Mouse (Mus musculus) gastrocnemius, adult 2 months (tissue): ENCODE measurements at regions not wholly inside any gene's neighbourhood (a gene's known extent, or its start where the extent isn't known, plus 50 kb on each side); places are given as distances from the start of the nearest gene placed in this dataset.

ENCODE experiments used
- DNase-seq: peaks from one replicate; pipeline ENCODE4 v3.0.0; 2022
- H3K27ac ChIP-seq: fragments of 200-600 bp; 2 replicates; pipeline ENCODE4 v1.8.1; 2022; ENCODE audit warnings: mild to moderate bottlenecking
- H3K4me3 ChIP-seq: fragments of 200-600 bp; 2 replicates; pipeline ENCODE4 v1.8.1; 2022; ENCODE audit warnings: mild to moderate bottlenecking, moderate library complexity
- CTCF ChIP-seq: fragments of 200-600 bp; IDR thresholded peaks from 2 replicates; pipeline ENCODE4 v1.8.1; 2022; ENCODE audit warnings: antibody characterized with exemption, mild to moderate bottlenecking, moderate library complexity
- intact Hi-C: fragments of 180-260 bp; cut with DNase I; formaldehyde crosslinking; loops from one replicate; pipeline ENCODE4 v1.15.1; 2025

DNA sequence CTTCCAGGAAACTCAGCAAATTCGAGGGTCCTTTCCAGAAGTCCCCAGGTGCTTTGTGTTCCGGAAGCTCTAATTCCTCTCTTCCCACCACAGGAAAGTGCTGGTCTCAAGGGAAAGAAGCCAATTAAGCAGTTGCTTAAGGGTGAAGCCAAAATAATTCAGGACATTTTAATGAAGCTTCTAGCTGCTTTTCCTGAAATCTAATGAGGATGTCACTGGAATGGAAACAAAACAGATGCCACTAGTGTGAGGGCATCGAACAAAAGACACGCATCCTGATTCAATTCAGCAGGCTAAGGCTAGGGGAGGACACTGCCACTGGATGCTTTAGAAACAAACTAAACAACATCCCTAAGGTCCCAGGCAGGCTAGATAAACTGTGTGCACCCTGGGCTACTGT lies 245.3 kb downstream of the Rnf152 start:
- H3K4me3 ChIP-seq, result no peak overlapping the region
- H3K27ac ChIP-seq, result no peak overlapping the region
- intact Hi-C loops, result no loop called here
- DNase-seq, result no peak
- no peak for TF ChIP-seq CTCF

- intact Hi-C loops, result no loop called here
- no peak overlapping the region for H3K27ac ChIP-seq
- DNase-seq, result no peak
- no peak overlapping the region for H3K4me3 ChIP-seq
- TF ChIP-seq CTCF, result no peak
Observed at GRCm38 (mm10) chr1:105110581-105111210, 245.8 kb downstream of the Rnf152 start.

- Histone ChIP-seq H3K27ac (no peak overlapping the region), H3K4me3 (no peak overlapping the region)
- DNase-seq, result no peak
- intact Hi-C loops, result no loop called here
- no peak for TF ChIP-seq CTCF
Observed at GRCm38 (mm10) chr1:105107836-105108235, 248.7 kb downstream of the Rnf152 start.

DNA sequence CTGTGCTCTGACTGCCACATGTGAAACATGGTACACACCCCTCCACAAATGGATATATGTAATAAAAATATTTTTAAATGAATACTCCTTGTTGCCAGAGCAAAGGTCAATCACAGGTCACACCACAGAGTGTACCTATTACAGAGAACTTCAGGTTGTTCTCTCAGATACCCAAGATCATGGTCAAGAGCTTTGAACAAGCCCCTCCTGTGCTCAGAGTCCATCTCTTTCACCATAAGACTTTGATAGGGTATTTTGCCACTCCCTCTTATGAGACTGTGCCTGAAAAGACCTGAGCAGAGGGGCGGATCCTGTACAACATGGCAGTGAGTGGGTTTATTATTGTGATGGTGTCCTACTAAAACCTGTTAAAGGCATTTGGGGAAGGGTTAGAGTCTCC lies 249.3 kb downstream of the Rnf152 start:
- H3K27ac ChIP-seq, result no peak overlapping the region
- TF ChIP-seq CTCF, result no peak
- intact Hi-C loops, result no loop called here
- no peak overlapping the region for H3K4me3 ChIP-seq
- DNase-seq, result no peak

- no peak for DNase-seq
- intact Hi-C loops, result no loop called here
- no peak overlapping the region for H3K27ac ChIP-seq
- no peak for TF ChIP-seq CTCF
- H3K4me3 ChIP-seq, result no peak overlapping the region
Observed at GRCm38 (mm10) chr1:105105211-105105610, 251.3 kb downstream of the Rnf152 start.

- no peak for DNase-seq
- Histone ChIP-seq H3K4me3 (no peak overlapping the region), H3K27ac (no peak overlapping the region)
- TF ChIP-seq CTCF, result no peak
- intact Hi-C loops, result loop anchor here (10.0 kb wide), 1 partner anchor 270 kb away; no protein-coding TSS in a partner anchor
Observed at GRCm38 (mm10) chr1:105095091-105095490, 261.4 kb downstream of the Rnf152 start.

DNA sequence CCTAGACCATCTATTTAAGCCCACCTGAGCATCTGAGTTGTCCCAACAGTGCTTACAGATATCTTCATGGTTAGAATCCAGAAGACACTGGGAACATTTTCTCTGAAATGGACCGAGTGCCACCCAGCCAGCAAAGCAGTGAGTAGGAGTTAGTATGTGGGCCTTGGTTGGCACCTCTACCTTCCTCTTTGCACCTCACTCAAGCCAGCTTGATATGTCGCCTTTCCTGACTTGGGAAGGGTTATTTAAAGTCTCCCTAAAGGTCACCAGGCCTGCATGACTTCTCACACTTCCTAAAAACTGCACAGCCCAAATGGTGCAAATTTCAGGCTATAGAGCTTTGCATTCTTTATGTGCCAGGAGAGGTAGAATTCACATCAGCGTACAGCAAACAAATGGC lies 262.0 kb downstream of the Rnf152 start:
- Histone ChIP-seq H3K27ac (no peak overlapping the region), H3K4me3 (no peak overlapping the region)
- no peak for TF ChIP-seq CTCF
- intact Hi-C loops, result loop anchor here (10.0 kb wide), 1 partner anchor 270 kb away; no protein-coding TSS in a partner anchor
- DNase-seq, result no peak

DNA sequence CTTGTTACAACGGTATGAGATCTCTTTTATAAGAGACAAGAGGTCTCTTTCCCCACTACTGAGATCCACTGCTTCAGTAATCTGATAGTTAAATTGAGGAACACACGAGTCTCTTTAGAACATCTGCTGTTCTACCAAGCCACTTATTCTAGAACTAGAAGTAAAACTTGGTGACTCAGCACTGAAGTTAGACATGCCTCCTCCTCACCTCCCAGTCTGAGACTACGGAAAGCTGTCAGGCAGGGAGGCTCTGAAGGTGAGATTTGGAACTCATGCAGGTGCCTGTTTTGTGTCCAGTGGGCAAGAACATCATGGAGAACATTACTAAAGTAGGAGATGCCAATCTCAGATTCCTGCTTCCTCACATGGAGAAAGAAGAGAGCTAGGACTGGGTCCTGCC lies 262.6 kb downstream of the Rnf152 start:
- H3K27ac ChIP-seq, result no peak overlapping the region
- TF ChIP-seq CTCF, result no peak
- no peak for DNase-seq
- H3K4me3 ChIP-seq, result no peak overlapping the region
- intact Hi-C loops, result loop anchor here (10.0 kb wide), 1 partner anchor 271 kb away; no protein-coding TSS in a partner anchor

DNA sequence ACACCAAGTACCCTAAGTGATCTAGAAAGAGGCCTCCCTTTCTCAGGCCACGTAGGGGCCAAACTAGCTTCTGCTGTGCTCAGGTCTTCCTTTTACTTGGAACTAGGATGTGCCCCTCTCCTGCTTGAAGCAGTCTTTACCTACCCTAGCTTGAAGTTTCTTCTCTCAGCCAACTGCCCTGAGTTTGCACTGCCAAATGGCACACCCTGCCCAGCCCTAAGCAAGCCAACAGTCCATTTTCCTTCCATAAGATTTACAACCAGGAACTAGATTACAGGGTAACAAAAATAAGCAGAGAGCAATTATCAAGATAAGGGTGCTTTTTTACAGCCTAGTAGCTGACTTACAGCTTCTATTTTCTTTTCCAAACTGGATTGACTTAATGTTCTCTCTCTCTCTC lies 263.5 kb downstream of the Rnf152 start:
- no peak for TF ChIP-seq CTCF
- DNase-seq, result no peak
- intact Hi-C loops, result loop anchor here (10.0 kb wide), 1 partner anchor 272 kb away; no protein-coding TSS in a partner anchor
- Histone ChIP-seq H3K27ac (no peak overlapping the region), H3K4me3 (no peak overlapping the region)

DNA sequence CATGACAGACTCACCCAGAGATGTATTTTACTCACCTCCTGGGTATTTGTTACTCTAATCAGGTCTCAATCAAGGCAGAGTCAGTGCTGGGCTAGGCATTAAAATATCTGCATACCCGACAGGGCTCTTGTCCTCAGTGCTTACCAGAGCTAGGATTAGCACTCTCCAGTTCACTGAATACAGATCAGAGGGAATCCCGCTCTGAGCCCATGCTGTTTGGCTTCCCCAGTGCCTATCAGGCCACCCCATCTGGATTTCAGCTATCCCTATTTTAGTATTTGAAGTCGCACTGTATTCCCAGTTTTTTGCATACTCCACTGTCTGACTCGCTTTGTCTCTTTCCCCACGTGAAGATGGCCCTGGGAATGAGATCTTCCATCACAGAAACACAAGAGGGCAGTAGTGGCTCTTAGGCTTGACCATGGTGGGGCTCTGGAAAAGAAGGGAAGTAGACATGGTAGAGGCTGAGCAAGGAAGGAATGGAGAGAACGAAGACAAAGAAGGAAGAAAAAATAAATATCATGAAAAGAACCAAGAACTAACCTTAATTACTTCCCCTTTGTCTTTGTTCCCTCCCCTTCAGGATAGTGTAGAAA lies 264.1 kb downstream of the Rnf152 start:
- H3K4me3 ChIP-seq, result no peak overlapping the region
- H3K27ac ChIP-seq, result no peak overlapping the region
- intact Hi-C loops, result loop anchor here (10.0 kb wide), 1 partner anchor 272 kb away; no protein-coding TSS in a partner anchor
- TF ChIP-seq CTCF, result peak; percentile 56
- DNase-seq, result no peak

GRCm38 (mm10) chr1:105088765-105089520 lies 267.6 kb downstream of the Rnf152 start:
- no peak for DNase-seq
- Histone ChIP-seq H3K27ac (no peak overlapping the region), H3K4me3 (no peak overlapping the region)
- TF ChIP-seq CTCF, result no peak
- intact Hi-C loops, result no loop called here

DNA sequence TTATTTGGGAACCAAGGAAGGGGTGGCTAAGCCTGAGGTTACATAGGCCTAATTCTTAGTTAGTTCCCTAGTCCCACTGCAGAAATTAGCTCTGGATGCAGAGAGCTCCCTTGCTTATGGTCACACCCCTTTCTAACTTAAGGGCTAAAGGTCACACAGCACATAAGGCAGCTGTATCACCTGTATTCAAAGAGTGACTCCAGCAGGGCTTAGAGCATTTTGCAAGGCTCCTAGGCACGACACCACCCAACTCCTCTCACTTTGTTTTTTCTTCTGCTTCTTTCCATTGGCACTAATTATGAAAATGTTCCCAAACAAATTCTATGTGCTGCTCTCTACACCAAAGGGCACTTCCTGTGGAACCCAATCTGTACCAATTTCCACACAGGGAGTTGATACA lies 268.9 kb downstream of the Rnf152 start:
- intact Hi-C loops, result no loop called here
- no peak overlapping the region for H3K27ac ChIP-seq
- H3K4me3 ChIP-seq, result no peak overlapping the region
- TF ChIP-seq CTCF, result no peak
- DNase-seq, result no peak

DNA sequence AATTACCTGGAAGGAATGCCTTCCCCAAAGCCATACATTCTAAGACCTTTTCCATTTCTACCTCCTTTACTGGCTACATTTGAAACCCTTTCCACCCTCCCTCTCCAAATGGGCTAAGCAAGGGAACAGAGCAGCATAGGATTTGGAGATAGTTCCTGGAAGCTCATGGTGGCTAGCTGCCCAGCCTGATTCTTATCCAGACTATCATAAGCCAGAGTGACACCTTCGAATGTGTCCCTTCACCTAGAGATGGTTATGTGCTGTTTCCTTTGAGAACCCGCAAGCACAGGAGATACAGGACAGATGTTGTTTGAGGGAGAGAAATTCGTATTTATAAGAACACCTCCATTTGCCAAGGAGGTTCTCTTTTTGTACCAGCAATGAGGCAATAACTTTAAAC lies 272.0 kb downstream of the Rnf152 start:
- TF ChIP-seq CTCF, result no peak
- H3K27ac ChIP-seq, result no peak overlapping the region
- no peak for DNase-seq
- intact Hi-C loops, result no loop called here
- no peak overlapping the region for H3K4me3 ChIP-seq
